Mouse (Mus musculus) yolk sac, embryonic 10.5 days (tissue): ENCODE data around the gene Cdh20.

ENCODE experiments used
- DNase-seq: peaks from one replicate; pipeline ENCODE4 v3.0.0-alpha.2; 2017; ENCODE audit warnings: low spot score

Gene Cdh20

GRCm38 (mm10) chr1:104768371-104769249 is at the start of gene Cdh20:
TSS of gene Cdh20 (plus strand) at chr1:104768529.
- no peak for DNase-seq

- no peak for DNase-seq
Measured at GRCm38 (mm10) chr1:104746816-104747215, 21.5 kb upstream of the Cdh20 start.

DNA sequence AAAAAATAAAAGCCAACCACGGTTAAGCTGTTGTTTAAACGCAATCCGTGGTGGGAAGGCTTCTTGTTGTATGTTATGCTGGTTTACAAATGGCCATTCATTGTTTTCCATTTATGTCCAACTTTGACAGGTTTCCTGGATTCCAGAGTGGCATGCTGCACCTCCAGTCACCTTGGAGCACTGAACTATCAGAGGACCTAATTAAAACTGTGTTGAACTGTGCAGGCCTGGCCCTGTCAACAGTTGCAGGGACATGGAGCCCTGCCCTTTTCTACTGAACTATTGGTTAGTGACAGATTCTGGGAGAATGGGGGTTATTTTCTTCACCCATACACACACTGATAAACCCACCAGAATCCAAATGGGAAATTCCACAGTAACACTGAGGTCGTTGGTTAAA is 20.9 kb upstream of the Cdh20 start:
- no peak for DNase-seq

GRCm38 (mm10) chr1:104754483-104754882 is 13.8 kb upstream of the Cdh20 start:
- no peak for DNase-seq

DNA sequence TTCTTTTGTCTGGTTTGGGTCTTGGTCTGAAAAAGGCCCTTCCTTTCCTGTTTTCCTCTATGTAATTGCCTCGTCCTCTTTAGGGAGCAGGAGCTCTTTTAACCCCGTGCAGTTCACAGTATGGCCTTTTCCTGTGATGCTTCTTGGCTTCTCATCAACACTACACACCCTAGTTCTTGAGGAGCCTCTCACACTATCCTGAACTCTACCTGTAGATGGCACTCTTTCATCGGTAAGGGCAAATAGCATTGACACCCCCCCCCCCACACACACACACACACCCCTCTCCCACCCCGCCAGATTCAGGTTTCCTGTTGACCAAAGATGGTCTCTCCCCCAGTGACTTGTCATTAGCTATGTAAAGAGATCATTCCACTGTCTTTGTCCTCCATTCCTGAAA is 12.4 kb upstream of the Cdh20 start:
- no peak for DNase-seq

GRCm38 (mm10) chr1:104769250-104769607 is 900 bp downstream of the Cdh20 start:
- no peak for DNase-seq

- DNase-seq, result no peak
Measured at GRCm38 (mm10) chr1:104771937-104772336, 3.6 kb downstream of the Cdh20 start.

DNA sequence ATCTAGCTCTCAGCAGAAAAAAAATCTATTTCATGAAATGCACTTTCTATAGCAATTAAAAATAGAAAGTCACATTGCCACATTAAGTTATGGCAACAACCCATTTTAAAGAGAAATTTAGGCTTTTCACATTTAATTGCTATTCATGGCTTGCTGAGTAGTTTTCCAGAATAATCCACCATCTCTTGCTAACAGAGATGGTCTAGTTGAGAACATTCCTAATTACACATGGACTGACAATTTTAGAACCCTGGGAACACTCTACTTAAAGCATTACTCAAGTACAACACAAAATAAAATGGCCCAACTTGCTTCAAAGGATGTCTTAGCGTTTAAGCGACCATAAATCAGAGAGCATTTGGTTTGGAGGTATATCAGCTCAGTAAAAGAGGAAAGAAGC is 4.9 kb downstream of the Cdh20 start:
- DNase-seq, result no peak

- DNase-seq, result no peak
Measured at GRCm38 (mm10) chr1:104793488-104793887, 25.2 kb downstream of the Cdh20 start.

DNA sequence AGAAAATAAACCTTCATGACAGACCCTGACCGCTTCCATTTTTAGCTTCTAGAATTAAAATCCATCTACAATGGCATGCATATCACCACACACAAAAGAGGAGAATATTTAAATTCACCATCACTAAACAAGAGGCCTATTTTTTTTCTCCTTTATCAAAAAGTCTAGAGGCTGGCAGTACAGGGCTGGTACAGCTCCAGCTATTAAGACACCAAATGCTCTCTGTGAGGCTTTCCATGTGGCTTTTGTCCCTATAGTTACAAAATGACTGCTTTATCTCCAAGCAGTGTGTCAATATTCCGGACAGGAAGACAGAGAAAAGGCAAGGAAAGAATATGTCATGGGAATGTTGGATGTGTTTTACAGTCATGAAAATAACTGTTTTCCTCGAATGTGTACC is 27.8 kb downstream of the Cdh20 start:
- DNase-seq, result no peak

GRCm38 (mm10) chr1:104797139-104797538 is 28.8 kb downstream of the Cdh20 start:
- DNase-seq, result no peak

GRCm38 (mm10) chr1:104804746-104805145 is 36.4 kb downstream of the Cdh20 start:
- no peak for DNase-seq

- no peak for DNase-seq
Measured at GRCm38 (mm10) chr1:104807214-104807613, 38.9 kb downstream of the Cdh20 start.

DNA sequence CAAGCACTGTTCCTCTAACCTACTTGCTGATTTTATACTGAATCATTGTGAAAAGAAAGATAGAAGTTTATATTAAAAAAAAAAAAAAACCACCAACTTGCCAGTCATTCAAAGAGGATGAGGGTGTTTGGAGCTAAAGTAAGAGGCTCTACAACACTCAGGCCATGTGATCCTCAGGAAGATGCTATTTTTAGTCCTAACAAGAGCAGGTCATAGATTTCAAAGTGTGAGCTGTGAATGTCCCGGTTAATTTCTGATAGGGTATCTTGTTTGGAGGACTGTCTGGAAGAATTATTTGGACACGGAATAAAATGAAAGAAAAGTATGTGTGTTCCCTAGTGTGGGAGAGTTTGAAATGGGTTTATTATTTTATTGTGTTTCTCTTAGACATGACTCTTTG is 49.2 kb downstream of the Cdh20 start:
- DNase-seq, result no peak

DNA sequence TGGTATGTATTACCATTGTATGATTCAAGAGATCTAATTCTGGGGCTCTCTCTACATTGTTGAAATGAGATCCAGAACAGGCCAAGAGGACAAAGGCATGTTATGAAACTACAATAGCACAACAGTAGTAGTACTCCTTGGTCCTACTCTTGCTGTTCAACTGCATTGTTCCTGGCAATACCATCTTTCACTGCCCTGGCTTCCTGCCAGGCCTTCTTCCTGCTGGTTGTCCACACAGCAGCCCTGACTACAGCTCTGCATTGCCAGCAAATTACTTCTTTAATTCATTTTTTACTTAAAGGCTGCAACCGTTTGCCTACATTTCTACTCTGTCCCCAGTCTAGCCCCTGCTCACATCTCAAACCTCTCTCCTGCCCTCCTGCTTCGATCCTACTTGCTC is 59.8 kb downstream of the Cdh20 start:
- DNase-seq, result no peak

DNA sequence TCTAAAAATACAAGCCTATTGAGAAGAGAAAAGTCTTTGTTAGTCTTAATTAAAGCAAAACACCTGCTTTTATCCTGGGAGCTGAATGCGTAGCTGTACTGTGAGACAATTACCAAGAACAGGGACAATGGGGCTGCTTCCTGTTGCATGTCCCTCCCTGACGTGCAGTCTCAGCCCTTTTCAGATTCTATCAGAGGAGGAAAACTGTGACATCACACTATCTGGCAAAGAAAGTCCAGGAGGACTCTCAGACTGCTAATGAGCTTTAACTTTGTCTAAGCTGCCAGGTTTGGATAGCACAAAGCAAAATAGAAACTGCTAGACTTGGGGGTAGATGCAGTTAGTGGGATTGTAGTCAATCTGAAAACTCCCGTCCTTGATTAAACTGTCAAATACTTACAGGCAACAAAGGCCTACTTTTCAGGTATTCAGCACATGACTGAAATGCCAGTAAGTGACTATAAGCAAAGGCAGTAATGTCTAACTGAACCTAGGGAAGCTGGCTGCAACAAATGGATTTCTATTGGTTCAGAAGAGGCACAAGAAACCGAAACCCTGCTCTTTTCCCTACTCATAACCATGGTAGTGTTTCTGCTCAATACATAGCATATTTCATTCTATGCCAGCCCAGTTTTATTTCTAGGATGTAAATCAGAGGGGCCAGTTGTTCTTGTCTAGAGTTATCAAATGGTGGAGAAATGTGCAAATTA is 70.0 kb downstream of the Cdh20 start:
- no peak for DNase-seq

DNA sequence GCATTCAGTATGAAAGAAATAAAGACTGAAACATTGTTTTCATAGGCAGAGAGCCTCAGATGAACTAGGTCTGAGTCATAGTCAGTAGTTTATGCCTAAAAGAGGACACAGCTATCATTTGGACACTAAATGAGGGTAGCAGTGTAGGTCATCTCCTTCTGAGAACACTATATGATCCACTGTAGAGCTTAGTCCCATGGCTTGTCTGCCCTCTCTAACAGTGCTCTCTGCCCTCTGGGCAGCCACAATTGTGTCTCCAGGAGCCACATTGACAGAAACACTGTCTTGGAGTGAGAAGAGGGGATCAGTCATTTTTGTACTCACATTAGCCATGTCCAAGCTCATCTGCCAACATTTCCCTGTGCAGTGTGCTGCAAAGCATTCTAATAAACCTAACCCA is 70.7 kb downstream of the Cdh20 start:
- DNase-seq, result no peak

GRCm38 (mm10) chr1:104848256-104848919 is 80.1 kb downstream of the Cdh20 start:
- DNase-seq, result no peak

GRCm38 (mm10) chr1:104848920-104849272 is 80.6 kb downstream of the Cdh20 start:
- no peak for DNase-seq

DNA sequence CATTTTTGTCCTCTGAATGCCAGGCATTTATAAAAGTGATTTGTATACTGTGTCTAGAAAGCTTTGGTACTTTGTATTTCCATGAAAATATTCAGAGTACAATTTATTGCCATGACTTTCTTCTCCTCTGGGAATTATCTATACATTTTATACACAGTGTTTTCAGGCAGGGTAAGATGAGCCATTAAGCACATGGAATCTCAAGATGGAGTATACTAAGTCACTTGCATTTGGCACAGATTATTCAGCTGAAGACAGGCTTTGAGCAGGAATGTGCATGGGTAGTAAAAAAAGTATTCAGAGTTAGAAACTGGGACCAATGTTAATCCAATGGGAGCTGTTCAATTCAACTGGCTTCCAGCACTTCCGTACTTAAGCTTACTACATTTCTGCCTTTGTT is 109.1 kb downstream of the Cdh20 start:
- DNase-seq, result no peak

- DNase-seq, result no peak
Measured at GRCm38 (mm10) chr1:104901815-104902214, 133.5 kb downstream of the Cdh20 start.

DNA sequence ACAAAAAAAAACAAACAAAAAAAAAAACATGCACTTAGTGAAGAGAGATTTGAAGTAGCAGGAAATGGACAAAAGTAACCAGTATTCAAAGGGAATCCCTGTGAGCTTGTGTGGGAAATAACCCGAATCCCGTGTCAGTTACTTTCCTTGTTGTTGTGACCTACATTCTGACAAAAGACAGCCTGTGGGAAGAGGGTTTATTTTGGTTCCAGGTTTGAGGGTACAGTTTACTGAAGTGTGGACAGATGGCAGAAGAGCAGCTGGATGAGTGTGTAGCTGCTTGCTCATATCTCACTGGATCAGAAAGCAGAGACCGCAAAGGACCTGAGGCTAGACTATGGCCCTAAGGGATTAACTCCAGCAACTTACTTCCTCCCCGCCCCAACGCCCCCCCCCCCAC is 135.1 kb downstream of the Cdh20 start:
- no peak for DNase-seq

DNA sequence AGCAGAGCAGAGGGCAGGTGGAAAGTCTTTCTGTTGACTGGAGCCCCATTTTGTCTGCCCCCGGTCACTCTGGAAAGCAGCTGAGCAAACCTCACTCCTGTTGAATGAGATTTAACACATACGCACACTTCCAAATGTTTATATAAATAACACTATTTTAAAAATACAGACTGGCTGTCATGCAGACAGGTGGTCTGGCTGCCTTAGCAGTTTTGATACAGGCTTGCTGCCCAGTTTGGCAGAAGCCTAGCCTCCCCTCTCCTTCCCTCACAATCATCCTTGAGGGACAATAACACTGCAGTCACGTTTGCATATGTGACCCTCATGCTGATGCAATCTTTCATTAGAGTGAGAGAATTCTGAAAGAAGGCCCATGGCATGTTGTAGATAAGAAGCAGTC is 144.1 kb downstream of the Cdh20 start:
- no peak for DNase-seq
